Mouse (Mus musculus): ENCODE results near the gene 4930426L09Rik.

4930426L09Rik gene

DNA sequence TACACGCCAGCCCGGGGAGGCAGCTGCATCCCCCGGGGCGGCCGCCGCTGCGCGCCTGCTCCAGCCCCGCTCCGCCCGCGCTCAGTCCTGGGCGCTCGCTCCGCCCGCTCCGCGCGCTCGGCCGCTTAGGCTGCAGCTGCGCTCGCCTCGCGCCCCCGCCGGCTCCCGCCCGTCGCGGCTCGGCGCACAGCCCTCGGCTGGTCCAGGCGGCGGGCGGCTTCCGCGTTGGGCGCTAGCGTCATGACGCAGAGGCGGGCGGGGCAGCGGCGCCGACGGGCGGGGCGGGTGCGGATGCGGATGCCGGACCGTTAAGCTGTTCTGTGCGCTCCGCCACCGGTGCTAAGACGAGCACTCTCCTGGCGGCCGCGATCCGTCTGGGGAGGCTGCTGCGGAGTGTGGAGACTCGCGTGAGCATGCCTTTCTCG lies at the start of gene 4930426L09Rik, which contains the start of gene Pip4k2a:
Gene 4930426L09Rik (plus strand): TSS at position 290 of the 425 bp plus-strand sequence.
Gene Pip4k2a (minus strand): TSS at position 73 of the 425 bp plus-strand sequence.
- peak; percentile 80 to 93 for DNase-seq (ENCODE audit: low spot score in 2 of 2)

DNA sequence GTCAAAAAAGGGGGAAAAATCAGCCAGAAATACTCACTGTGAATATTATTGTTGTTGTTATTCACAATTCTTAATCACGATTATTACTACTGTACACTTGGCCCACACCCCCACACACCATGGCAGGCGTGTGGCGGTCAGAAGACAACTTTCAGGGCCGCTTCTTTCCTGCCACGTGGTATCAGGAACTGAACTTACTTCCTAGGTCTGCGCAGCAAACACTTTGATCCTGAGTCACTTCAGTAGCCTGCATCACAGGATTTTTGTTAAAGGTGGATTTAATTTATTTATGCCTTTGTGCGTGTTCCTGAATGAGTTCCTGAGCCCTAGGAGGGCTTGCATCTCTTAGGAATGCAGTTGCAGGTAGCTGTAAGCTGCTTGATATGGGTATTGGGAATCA lies 49.4 kb upstream of the 4930426L09Rik start:
- DNase-seq (ENCODE audit: low spot score in 2 of 2), result no peak

DNA sequence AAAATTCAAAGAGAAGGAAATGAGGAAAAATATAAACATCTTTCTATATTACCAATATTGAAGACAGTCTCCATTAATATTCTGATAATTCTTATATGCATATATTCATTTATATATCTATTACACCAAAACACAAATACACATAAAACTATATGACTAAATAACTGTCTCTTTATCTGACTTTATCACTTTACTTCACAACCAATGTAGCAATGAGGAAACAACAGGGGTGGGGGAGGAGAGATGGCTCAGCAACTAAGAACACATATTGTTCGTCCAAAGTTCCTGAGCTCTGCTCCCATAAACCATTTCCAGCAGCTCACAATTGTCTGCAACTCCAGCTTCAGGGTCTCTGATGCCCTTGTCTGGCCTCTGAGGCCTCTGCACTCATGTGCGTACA lies 47.4 kb upstream of the 4930426L09Rik start:
- no peak for DNase-seq (ENCODE audit: low spot score in 2 of 2)

DNA sequence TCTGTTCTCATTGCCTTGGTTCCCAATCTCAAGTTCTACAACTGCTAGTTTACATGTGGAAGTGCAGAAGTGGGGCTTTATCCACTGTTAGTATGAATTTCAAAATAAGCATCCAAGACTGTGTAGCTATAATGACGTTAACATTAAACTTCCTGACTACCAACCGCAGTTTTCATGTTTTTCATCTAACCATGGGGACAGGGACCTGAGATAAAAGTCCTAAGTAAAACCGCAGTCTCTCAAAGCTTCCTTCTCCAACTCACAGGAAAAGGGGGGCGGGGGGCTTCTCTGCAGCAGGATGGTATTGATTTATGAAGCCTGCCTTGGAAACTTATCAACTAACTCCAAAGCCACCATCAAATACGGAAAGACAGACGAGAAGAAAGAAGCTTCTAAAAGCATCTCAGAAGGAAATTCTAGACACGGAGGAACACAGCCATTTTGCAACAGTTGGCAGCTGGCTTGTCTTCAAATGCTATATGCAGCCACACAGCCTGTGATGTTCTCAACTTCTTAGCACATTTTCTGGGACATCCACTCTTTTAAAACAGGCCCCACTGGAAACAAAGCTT lies 46.0 kb upstream of the 4930426L09Rik start:
- DNase-seq (ENCODE audit: low spot score in 2 of 2), result peak in 1 of 2 experiments; percentile 43

DNA sequence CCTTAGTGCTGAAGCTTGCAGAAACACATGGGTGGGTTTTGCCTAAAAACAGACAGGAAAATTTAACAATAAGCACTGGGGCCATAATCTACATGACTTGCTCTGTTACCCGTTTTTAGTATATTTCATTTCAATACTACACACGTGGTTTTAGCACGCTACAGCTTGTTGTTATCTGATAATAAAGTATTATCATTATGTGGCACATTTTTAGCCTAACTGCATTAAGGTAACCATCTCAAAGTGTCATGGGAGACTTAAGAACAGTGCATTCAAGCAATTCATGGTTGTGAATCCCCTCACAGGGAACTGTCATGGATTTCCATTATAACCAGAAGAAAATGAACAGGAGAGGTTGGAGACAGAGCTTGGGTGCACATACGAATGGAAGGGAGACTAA lies 43.7 kb upstream of the 4930426L09Rik start:
- no peak for DNase-seq (ENCODE audit: low spot score in 2 of 2)

DNA sequence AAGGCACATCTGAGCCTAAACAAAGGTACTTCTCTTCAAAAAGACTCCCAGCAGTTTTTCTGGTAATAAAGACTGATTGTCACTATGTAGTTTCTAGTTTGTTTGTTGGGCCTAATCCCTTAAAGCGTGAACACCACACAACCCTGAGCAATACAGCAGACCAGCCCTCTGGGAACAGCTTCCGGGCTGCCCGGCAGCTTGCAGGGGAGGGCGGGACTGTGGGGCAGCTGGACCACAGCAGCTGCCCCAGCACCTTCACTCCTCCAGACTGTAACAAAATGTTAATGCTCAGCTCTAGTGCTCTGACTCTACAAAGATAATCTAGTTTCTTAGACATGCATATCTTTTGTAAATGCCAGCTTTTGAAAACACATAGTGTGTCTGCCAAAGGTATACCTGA lies 43.1 kb upstream of the 4930426L09Rik start:
- DNase-seq (ENCODE audit: low spot score in 2 of 2), result no peak

DNA sequence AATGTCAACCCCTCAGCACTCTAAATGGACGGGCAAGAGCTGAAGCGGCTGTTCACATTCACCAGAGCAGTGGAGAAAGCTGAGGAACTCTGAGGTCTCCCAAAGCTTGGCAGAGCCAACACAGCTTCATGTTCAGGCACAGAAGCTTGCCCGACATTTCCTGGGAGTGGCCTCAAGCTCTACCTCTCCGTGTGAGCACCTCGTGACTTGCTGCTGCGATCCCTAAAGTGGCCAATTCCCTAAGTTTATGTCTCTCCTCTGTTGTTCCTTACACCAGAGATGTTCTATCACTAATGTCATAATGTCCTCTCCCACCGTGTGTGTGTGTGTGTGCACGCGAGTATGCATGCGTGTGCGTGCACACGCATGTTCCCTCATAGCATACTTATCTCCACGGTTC lies 42.5 kb upstream of the 4930426L09Rik start:
- DNase-seq (ENCODE audit: low spot score in 2 of 2), result no peak

DNA sequence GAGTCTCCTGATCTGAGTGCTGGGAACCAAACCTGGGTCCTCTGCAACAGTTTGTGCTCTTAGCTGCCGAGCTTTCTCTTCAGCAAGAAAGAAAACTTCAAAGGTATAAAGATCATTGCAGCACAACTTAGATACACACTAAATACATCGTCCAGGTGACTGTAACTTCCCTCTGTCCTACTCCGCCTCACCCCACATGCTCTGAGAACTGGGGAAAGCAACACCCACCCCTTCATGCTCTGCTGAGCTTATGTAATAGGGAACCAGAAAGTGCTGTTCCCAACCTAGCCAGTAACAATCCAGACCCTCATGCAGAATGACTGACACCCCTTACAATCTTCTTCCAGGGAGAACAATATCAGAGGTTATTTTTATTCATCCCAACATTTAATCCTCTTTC lies 41.7 kb upstream of the 4930426L09Rik start:
- no peak for DNase-seq (ENCODE audit: low spot score in 2 of 2)

DNA sequence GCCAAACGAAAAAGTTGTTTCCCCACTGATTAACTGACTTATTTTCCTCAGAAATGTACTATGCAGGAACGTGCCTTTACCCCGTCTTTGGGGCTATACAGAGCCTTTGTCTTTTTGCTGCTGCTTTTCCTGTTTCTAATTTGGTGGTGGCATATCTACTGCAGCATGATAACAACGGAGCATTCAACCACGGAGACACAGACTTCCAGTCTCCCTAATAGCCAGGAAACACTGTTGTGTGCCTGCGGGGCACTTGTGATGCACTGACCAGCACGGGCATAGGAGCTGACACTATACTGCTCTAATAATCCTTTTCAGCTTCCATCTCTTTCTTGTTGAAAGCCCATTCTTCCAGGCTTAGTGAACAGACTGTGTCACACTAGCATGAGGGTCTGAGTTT lies 41.2 kb upstream of the 4930426L09Rik start:
- no peak for DNase-seq (ENCODE audit: low spot score in 2 of 2)

DNA sequence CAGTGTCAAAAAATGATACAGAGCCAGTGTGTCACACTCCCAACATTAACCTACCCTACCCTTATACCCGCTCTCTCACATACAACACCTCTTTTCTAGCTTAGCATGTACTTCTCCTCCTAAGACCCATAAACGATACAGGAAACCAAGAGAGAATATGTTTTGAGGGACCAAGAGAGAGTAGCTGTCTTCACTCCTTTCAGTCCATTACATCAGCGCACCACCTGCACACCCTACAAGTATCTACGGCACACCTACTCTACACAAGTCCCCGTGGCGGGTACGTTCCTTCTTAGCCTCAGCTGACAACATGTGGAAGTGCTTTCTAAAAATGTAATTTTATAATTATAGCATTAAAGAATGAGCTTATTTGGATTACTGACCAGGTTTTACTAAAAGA lies 40.7 kb upstream of the 4930426L09Rik start:
- DNase-seq (ENCODE audit: low spot score in 2 of 2), result no peak

DNA sequence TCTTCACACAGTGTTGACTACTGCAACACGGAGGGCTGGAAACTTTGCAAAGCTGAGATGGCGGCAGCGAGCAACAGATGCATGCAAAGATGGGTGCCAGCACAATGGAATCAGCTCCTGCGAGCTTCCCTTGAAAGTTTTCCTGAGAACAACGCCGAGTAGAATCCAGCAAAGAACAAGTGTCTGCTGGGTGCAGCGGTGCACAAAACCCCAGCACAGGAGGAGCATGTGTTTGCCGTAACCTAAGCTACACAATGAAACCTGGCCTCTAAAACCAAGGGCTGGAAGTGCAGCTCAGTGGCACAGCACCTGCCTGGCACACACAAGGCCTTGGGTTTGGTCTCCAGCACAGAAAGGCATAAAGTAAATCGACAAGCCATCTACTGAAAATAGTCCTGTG lies 40.1 kb upstream of the 4930426L09Rik start:
- no peak for DNase-seq (ENCODE audit: low spot score in 2 of 2)

DNA sequence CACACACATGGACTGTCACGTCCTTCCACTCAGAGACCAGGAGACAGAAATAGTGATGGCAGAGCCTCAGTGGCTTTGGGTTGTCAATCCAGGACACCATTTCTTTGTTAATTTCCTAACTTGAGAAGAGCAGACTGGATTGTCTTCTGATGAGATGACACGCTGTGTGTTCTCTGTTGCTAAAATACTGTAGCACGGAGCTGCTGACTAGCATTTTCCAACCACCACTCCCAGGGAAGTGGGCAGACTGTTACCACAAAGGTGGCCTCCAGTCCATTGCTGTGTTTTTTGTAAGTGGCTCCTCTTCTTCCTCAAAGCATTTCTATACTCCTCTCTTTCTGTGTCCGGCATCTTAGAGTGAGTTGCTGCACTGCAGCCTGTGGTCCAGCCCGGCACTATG lies 39.6 kb upstream of the 4930426L09Rik start:
- no peak for DNase-seq (ENCODE audit: low spot score in 2 of 2)

DNA sequence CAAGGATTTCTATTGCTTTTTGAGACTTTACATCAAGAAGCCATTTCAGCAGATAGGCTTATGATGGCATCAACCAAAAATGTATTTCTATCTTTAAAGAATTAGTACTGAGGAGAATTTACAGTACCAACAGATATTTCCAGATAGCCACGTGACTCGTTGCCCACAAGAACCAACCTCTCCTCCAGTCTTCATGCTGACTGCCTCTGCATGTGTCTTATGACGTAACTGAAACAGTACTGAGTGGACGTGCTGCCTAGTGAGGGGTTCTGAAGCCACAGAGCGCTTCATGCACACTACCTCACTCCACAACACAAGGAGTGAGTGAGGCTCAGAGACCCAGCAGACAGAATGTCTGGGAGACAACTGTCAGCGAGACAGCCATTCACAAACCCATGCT lies 39.1 kb upstream of the 4930426L09Rik start:
- no peak for DNase-seq (ENCODE audit: low spot score in 2 of 2)

DNA sequence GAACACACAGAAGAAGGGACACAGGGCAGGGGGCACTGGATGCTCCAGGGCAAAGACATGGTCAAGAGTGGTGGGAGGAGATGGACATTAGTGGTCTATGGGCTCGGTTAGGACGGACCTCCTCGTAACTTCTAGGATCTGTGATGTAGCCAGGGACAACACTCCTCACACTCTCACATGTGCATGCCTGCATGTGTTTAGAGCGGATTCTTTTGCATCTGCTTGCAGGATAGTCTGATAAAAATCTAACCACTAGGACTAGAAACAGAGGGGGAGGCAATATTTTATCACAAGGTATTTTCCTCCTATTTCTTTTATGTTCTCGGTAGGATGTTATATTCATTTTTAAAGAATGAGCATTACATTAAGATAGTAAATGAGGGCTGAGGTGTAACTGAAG lies 38.6 kb upstream of the 4930426L09Rik start:
- DNase-seq (ENCODE audit: low spot score in 2 of 2), result no peak

DNA sequence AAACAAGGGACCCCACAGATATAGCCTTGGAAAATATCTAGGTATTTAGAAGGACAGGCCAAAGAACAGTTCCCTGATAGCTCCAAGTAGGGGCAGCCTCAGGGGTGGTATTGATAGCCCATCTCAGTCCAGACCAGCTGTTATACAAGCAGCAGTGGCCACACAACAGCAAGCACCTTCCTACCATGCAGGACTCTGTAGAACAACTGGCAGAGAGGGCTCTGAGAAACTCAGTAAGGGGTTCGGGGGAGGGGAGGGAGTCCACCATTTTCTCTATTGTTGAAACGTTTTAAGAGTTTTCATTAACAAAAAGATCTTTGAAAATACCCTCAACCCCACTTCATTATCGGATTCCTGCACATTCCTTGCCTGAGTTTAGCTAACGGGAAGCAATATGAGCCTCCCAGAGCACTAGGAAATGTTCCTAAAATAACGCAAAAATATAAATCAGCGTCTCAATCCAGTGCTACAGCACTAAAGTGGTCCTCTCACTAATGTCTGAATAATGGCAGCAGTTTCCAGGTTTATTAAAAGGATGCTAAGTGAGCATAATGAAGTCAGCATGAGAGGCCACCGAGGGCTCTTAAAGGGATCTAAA lies 37.7 kb upstream of the 4930426L09Rik start:
- no peak for DNase-seq (ENCODE audit: low spot score in 2 of 2)

DNA sequence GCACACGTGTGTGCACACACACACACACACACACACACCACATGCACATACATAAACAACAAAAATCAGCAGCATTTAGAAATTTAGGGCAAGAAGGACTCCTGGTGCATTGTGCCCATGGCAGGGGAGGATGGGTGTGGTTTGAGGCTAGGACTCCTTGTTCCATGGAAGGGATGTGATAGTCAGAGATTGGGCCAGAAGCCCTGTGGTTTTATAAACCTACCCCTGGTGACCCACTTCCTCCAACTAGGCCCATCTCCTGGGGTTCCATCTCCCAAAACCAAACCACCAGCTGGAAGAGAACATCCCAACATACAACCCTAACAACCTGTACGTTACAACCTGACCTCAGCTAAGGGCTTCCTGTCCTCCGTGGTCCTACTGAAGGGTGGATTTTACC lies 35.6 kb upstream of the 4930426L09Rik start:
- DNase-seq (ENCODE audit: low spot score in 2 of 2), result no peak

DNA sequence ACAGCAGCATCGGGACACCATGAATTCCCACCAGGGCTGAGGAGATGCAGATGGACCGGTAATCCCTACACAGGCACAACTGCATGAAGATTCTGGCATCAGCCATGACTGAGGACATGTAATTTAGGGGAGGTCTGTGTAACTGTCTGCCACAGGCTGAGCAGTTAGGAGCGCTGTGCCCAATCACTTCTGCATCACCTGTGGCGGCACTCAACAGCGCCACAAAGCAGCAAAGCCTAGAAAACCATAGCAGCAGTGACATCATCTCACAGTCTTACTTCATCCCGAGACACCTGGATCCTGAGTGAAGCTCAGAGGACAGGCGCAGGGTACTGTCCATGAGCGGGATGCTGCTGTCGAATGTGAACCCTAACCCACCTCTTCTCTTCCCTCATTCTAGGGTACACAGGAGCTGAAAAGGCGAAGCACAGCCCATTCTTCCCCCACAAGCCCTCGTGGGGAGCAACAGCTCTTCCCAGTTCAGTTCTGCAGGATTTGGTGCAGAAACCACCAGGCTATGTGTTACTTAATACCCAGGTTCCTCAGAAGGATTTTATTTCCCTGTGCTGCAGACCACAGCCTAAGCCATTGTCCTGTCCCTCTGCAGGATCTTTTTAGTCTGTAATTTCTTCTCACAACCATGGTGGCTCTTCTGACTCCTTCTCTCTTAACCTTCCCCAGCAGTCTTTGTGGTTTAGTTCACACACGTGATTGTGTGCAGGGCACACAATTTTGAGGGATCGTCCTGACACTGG lies 34.7 kb upstream of the 4930426L09Rik start:
- no peak for DNase-seq (ENCODE audit: low spot score in 2 of 2)

DNA sequence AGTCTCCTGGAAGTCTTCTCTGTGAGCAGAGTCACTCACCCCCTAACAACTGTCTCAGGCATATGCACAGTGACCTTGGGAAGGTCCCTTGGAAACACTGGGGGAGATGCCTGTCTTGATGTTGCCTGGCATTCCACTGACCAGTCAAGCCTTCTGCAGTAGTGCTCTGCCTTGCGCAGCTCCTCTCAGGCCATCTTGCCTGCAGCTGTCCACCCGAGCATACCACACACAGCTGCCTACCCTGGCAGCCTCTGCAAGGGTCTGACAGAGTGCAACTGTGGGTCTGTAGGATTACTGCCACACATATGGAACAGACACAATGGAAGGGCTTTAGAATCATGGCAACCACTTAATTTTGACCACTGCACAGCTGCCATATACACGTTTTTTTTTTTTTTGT lies 33.0 kb upstream of the 4930426L09Rik start:
- no peak for DNase-seq (ENCODE audit: low spot score in 2 of 2)

DNA sequence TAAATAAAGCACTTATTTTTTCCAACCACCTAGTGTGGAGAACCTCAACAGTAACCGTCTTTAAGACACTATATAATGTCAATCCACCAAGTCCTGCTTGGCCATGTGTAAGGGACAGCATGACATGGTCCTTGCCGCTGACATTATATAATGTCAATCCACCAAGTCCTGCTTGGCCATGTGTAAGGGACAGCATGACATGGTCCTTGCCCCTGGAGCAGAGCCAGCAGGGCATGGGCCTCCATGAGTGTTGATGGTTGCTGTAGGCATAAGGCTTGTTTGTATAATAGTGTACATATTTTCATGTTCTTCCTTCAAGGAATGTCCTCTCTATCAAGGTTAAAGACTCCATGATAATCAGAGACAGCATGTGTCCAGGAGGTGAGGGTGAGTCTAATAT lies 32.2 kb upstream of the 4930426L09Rik start:
- no peak for DNase-seq (ENCODE audit: low spot score in 2 of 2)

DNA sequence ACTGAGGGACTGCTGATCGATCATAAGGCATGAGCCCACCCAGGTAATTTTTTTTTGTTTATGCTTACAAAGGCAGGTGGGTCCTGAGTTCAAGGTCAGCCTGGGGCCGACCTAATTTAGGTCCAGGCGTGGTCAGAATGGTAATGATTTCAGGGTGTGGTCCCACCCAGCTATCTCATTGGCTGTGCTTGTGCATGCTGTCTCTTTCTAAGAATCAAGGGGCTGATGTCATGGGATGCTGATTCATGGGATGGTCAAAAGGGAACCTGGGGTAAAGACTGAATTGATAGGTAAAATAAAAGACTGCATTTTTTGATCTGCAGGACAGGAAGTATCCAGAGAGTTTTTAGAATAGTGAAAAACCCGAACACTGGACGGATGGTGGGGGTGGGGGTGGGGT lies 31.6 kb upstream of the 4930426L09Rik start:
- no peak for DNase-seq (ENCODE audit: low spot score in 2 of 2)

DNA sequence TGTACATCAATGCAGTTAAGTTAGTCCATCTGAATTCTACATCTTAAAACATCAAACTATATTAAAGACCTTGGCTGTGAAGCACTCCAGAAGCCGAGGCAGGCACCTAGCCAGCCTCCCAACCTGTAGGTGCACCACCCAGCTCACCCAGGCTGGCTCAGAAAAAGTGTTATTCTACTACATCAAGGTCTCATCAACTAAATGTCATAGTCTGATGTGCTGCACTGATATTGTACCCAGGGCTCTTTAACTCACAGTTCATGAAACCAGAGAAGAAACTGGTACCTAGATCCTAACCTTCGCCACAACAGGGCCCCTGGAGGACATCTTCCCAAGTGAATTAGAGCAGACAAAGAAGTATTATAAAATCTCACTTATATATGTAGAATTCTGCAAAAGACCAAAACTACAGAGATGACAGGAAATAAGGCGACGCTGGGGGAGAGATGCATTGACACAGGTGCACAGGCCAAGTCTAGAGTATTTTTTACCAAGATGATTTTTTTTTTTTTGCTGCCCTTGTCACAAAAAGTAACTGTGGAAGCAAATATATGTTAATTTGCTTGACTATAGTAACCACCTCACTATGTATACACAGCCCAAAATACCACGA lies 30.6 kb upstream of the 4930426L09Rik start:
- DNase-seq (ENCODE audit: low spot score in 2 of 2), result no peak

DNA sequence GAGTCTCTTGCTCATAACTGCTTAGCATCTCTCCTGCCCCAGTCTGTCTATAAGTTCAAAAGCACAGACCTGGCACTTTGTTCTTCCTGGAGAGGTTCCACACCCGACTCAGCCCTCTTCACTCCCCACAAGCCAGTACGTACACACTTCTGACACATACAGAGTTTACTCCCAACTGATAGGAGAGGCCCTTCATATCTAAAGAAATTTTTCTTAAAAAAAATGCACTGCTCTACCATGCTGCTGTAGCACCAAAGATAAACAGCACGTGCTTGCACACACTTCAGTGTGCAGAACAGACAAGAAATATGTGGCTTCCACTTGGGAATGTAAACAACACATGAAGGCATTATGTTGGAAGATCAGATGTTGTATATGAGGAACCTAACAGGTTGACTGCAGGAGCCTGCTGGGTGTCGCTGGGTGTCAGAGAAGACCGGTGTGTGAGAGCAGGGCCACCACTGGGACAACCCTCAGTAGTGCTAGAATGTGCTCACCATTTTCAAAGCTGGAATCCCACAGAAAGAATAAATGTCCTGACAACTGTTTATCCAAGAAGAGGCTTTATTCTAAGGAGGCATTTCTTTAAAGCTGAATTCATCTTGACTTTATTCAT lies 29.0 kb upstream of the 4930426L09Rik start:
- DNase-seq (ENCODE audit: low spot score in 2 of 2), result no peak
